Mouse (Mus musculus) neural tube, embryonic 15.5 days (tissue): ENCODE results near the gene Caln1. TPM values are rescaled to one million over a fixed set of nuclear protein-coding genes. Genes with fewer than 3 reads are reported as not detected.

Source experiments
- ATAC-seq: fragments of 200-750 bp; cut with Nextera tagmentation; 2 replicates; pipeline ENCODE4 v1.8.0; 2017; ENCODE audit warnings: mild to moderate bottlenecking, moderate TSS enrichment, moderate library complexity; ENCODE audit not compliant: low FRiP score
- H3K27ac ChIP-seq: fragments of 300-500 bp; sonication (generic); replicated peaks from 2 replicates; pipeline ENCODE4 v1.5.1; 2015; ENCODE audit warnings: mild to moderate bottlenecking, inconsistent platforms
- H3K27me3 ChIP-seq: fragments of 300-500 bp; sonication (generic); replicated peaks from 2 replicates; pipeline ENCODE4 v1.6.1; 2015; ENCODE audit warnings: inconsistent platforms
- H3K36me3 ChIP-seq: fragments of 300-500 bp; sonication (generic); 2 replicates; pipeline ENCODE4 v1.6.1; 2015; ENCODE audit warnings: inconsistent platforms
- H3K4me1 ChIP-seq: fragments of 300-500 bp; sonication (generic); 2 replicates; pipeline ENCODE4 v1.6.1; 2015; ENCODE audit warnings: inconsistent platforms
- H3K4me2 ChIP-seq: fragments of 300-500 bp; sonication (generic); 2 replicates; pipeline ENCODE4 v1.6.1; 2015; ENCODE audit warnings: inconsistent platforms, mild to moderate bottlenecking, moderate library complexity
- H3K4me3 ChIP-seq: fragments of 300-500 bp; sonication (generic); replicated peaks from 2 replicates; pipeline ENCODE4 v1.5.1; 2015; ENCODE audit warnings: mild to moderate bottlenecking, inconsistent platforms
- H3K9ac ChIP-seq: fragments of 300-500 bp; sonication (generic); replicated peaks from 2 replicates; pipeline ENCODE4 v1.6.1; 2015; ENCODE audit warnings: mild to moderate bottlenecking, inconsistent platforms
- H3K9me3 ChIP-seq: fragments of 300-500 bp; sonication (generic); replicated peaks from 2 replicates; pipeline ENCODE4 v1.6.1; 2016; ENCODE audit warnings: inconsistent platforms
- WGBS: fragments of 180-500 bp; shearing (Covaris S2); methylation state at CpG from one replicate; pipeline ENCODE4 v1.1.7; 2015; ENCODE audit warnings: mixed read lengths; 5-methylcytosine and 5-hydroxymethylcytosine counted together
- polyA plus RNA-seq: library from polyadenylated mRNA; unstranded; fragments of >200 nt; fragmentation: Nextera tagmentation; extraction: Ambion mirVana; gene quantifications from 2 replicates; pipeline ENCODE4 v1.2.1, GENCODE M21; 2015

Gene Caln1
- polyA plus RNA-seq, 1 experiment from 2014 or later, result 51.0 TPM

DNA sequence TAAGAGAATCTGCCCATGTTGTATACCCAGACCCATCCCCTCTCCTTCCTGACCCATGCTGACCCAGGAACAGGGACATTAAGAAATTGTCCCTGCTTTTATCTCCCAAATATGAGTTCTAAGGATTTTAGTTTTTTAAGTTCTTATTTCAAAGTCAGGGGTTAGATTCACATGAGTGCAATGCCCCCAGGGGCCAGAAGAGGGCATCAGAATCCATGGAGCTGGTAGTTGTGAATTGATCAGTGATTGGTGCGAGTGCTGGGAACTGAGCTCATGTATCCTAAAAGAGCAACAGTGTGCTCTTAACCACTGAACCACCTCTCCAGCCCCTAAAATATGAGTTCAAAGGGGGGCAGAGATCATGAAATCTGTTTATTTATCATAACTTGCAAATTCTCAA, 500.6 kb downstream of the Caln1 start:
- no peak for ATAC-seq
- peaks cover 6% of the 10 kb centered on the region; the same call in 1 of the 2 replicates for H3K36me3 ChIP-seq
- WGBS, result 81% methylated on average over 1 of the region's 1 CpGs

DNA sequence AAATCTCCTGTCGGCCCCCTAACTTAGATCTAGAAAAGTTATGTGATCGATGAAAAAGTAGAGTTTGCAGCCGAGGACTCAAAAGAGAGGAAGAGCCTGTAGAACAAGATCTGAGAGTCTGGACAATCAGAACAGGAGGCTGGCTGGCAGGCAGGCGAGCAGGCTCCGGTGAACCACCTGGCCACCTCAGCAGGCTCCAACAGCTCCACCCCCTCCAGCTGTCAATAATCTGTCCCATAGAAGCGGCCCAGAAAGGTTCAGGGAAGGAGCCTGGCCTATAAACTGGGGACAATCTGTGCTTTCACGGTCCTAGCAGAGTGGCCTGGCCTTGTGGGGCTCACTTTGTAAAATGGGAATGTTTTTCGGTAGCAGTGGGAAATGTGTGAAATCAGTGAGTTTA, 501.8 kb downstream of the Caln1 start:
- WGBS, result 68% methylated on average over 8 of the region's 8 CpGs
- H3K9me3 ChIP-seq, result no peaks in the 10 kb centered on the region
- no peaks in the 10 kb centered on the region for H3K27me3 ChIP-seq
- no peaks in the 10 kb centered on the region for H3K4me1 ChIP-seq
- H3K27ac ChIP-seq, result no peak overlapping the region
- no peak overlapping the region for H3K4me2 ChIP-seq
- ATAC-seq, result no peak
- peaks cover 6% of the 10 kb centered on the region; the same call in 1 of the 2 replicates for H3K36me3 ChIP-seq
- no peak overlapping the region for H3K9ac ChIP-seq
- no peak overlapping the region for H3K4me3 ChIP-seq

More for the DNA sequence above, 500.6 kb downstream of the Caln1 start:
- no peak overlapping the region for H3K4me3 ChIP-seq
- no peak overlapping the region for H3K9ac ChIP-seq
- H3K9me3 ChIP-seq, result no peaks in the 10 kb centered on the region
- no peak overlapping the region for H3K4me2 ChIP-seq
- H3K27me3 ChIP-seq, result no peaks in the 10 kb centered on the region
- no peaks in the 10 kb centered on the region for H3K4me1 ChIP-seq
- no peak overlapping the region for H3K27ac ChIP-seq

DNA sequence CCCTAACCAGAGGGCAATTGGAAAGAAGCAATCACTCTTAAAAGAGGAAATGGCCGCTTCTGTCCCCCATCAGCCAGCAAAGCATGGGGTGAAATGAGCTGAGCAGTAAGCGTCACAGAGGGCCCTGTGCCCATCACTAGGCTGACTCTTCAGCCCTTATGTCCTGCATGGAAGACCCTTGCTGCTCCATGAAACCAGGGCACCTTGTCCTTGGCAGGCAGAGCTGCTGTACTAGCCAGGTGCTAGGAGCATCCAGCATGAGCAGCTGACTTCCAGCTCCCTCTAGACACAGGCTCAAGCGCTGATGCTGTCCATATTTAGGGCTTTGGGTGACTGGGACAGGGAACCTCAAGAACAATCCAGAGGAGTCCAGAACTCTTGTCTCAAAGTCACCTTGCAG, 506.1 kb downstream of the Caln1 start:
- ATAC-seq, result no peak

DNA sequence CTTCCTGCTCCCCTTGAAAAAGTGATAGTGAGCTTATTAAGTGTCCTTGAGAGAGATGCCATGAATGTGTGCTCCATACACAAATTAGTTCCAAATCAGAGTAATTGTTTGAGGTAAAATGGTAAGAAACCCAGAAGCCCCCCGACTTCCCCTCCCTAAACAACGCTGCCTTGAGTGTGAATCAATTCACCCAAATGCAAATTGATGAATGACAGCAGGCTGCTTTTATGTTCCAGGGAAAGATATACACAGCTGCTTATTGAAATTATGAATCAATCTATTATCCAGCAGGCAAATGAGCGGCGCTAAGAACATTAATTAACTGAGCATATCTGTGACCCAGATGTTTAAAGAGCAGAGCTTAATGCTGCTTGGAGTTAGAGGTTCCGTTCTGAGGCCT, 511.1 kb downstream of the Caln1 start:
- no peak for ATAC-seq
- Histone ChIP-seq H3K4me2 (no peak overlapping the region), H3K9ac (no peak overlapping the region), H3K36me3 (0 out of 2 replicates have a peak, but pooled peaks cover 3% of the 10 kb centered on the region), H3K4me1 (no peaks in the 10 kb centered on the region), H3K27me3 (no peaks in the 10 kb centered on the region), H3K4me3 (no peak overlapping the region), H3K9me3 (no peaks in the 10 kb centered on the region), H3K27ac (no peak overlapping the region)
- 60% methylated on average over 5 of the region's 5 CpGs for WGBS

More for the DNA sequence above, 506.1 kb downstream of the Caln1 start:
- no peak overlapping the region for H3K27ac ChIP-seq
- 92% methylated on average over 3 of the region's 3 CpGs for WGBS
- no peak overlapping the region for H3K4me2 ChIP-seq
- H3K4me1 ChIP-seq, result no peaks in the 10 kb centered on the region
- peaks cover 6% of the 10 kb centered on the region; the same call in 1 of the 2 replicates for H3K36me3 ChIP-seq
- H3K9ac ChIP-seq, result no peak overlapping the region
- H3K9me3 ChIP-seq, result no peaks in the 10 kb centered on the region
- no peak overlapping the region for H3K4me3 ChIP-seq
- H3K27me3 ChIP-seq, result no peaks in the 10 kb centered on the region

DNA sequence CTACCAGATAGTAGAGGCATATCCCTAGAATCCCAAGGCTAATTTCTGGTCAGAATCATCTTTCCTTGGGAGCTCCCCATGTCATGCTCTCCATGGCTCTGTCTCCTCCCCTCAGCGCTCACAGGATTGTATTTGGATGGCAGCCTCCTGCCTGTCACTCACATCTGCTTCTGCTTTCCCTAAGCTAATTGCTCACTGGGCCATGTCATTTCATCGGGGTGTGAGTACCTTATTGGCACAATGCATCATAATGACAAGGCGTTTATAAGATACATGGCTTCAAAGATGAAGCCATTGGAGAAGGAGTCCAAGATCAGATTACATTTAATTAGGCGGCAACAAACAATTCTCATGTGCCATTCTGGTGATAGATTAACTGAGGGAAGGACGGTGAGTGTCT, 522.5 kb downstream of the Caln1 start:
- peaks cover 17% of the 10 kb centered on the region for H3K4me1 ChIP-seq
- H3K4me2 ChIP-seq, result no peak overlapping the region
- no peak for ATAC-seq
- H3K36me3 ChIP-seq, result no peaks in the 10 kb centered on the region
- H3K9me3 ChIP-seq, result no peaks in the 10 kb centered on the region
- H3K4me3 ChIP-seq, result no peak overlapping the region
- no peaks in the 10 kb centered on the region for H3K27me3 ChIP-seq
- H3K27ac ChIP-seq, result no peak overlapping the region
- no peak overlapping the region for H3K9ac ChIP-seq
- WGBS, result 43% methylated on average over 5 of the region's 5 CpGs

DNA sequence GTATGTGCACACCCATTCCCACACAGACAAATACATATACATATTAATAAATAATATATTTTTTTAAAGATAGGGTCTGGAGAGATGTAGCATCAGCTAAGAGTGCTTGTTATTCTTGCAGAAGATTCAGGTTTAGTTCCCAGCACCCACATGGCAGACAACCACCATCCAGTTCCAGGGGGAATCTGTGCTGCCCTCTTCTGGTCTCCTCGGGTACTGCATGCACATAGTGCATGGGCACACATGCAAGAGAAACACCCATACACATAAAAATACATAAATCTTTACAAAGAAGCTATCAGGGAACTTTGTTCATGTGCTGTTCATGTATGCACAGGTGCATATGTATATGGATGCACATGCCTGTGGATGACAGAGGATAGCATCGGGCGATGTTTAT, 526.7 kb downstream of the Caln1 start:
- no peak for ATAC-seq
- H3K4me2 ChIP-seq, result no peak overlapping the region
- H3K27ac ChIP-seq, result no peak overlapping the region
- no peak overlapping the region for H3K4me3 ChIP-seq
- peaks cover 7% of the 10 kb centered on the region for H3K4me1 ChIP-seq
- no peak overlapping the region for H3K9ac ChIP-seq
- no peaks in the 10 kb centered on the region for H3K9me3 ChIP-seq
- no peaks in the 10 kb centered on the region for H3K27me3 ChIP-seq
- H3K36me3 ChIP-seq, result no peaks in the 10 kb centered on the region
- 96% methylated on average over 3 of the region's 3 CpGs for WGBS

Other genes with a start within 250 kb of the Caln1 start
- gene Kctd7, start 224.6 kb upstream of the Caln1 start, polyA plus RNA-seq, result 14.9 and 16.4 TPM in 2 replicates
- gene Rabgef1, start 197.7 kb upstream of the Caln1 start, polyA plus RNA-seq, result 38.9 and 42.0 TPM in 2 replicates
- 24.7 and 27.5 TPM in 2 replicates for gene Tmem248, start 152.4 kb upstream of the Caln1 start, polyA plus RNA-seq
- gene Sbds, start 113.9 kb upstream of the Caln1 start, polyA plus RNA-seq, result 60.6 and 64.6 TPM in 2 replicates
- 21.0 and 21.9 TPM in 2 replicates for gene Tyw1, start 113.8 kb upstream of the Caln1 start, polyA plus RNA-seq
- 0.26 and 0.45 TPM in 2 replicates for gene A330070K13Rik, start 15.2 kb downstream of the Caln1 start, polyA plus RNA-seq